Mouse (Mus musculus) heart, embryonic 16.5 days (tissue): ENCODE data around the gene Tyw5. TPM values are rescaled to one million over a fixed set of nuclear protein-coding genes. Genes with fewer than 3 reads are reported as not detected.

Experiments
- ATAC-seq: fragments of 200-750 bp; cut with Nextera tagmentation; replicated peaks from 2 replicates; pipeline ENCODE4 v1.8.0; 2017; ENCODE audit warnings: moderate number of reproducible peaks; ENCODE audit not compliant: insufficient read depth, low FRiP score; ENCODE audit errors: extremely low read depth
- H3K27ac ChIP-seq: fragments of 300-500 bp; sonication (generic); 2 replicates; pipeline ENCODE4 v1.5.1; 2014; ENCODE audit warnings: mild to moderate bottlenecking, low read length, control low read depth, moderate library complexity
- H3K27me3 ChIP-seq: fragments of 300-500 bp; sonication (generic); 2 replicates; pipeline ENCODE4 v1.6.1; 2014; ENCODE audit warnings: low read length, mixed read lengths; ENCODE audit not compliant: control insufficient read depth, insufficient read depth
- H3K36me3 ChIP-seq: fragments of 300-500 bp; sonication (generic); 2 replicates; pipeline ENCODE4 v1.6.1; 2014; ENCODE audit not compliant: control insufficient read depth, insufficient read depth
- H3K4me1 ChIP-seq: fragments of 300-500 bp; sonication (generic); 2 replicates; pipeline ENCODE4 v1.6.1; 2014; ENCODE audit warnings: low read length, mixed read lengths; ENCODE audit not compliant: control insufficient read depth, insufficient read depth
- H3K4me2 ChIP-seq: fragments of 300-500 bp; sonication (generic); 2 replicates; pipeline ENCODE4 v1.6.1; 2014; ENCODE audit warnings: low read depth, mild to moderate bottlenecking, control low read depth, low read length
- H3K4me3 ChIP-seq: fragments of 300-500 bp; sonication (generic); 2 replicates; pipeline ENCODE4 v1.5.1; 2014; ENCODE audit warnings: mild to moderate bottlenecking, control low read depth, low read length
- H3K9ac ChIP-seq: fragments of 300-500 bp; sonication (generic); 2 replicates; pipeline ENCODE4 v1.6.1; 2014; ENCODE audit warnings: low read length, control low read depth
- H3K9me3 ChIP-seq: fragments of 300-500 bp; sonication (generic); replicated peaks from 2 replicates; pipeline ENCODE4 v1.6.1; 2016; ENCODE audit warnings: low read length; ENCODE audit not compliant: control insufficient read depth
- WGBS: fragments of 180-500 bp; shearing (Covaris S2); extraction: QIAGEN DNeasy Blood & Tissue Kit; methylation state at CpG from one replicate; pipeline ENCODE4 v1.1.7; 2014; 5-methylcytosine and 5-hydroxymethylcytosine counted together
- polyA plus RNA-seq: library from polyadenylated mRNA; unstranded; fragments of >200 nt; fragmentation: Nextera tagmentation; extraction: Ambion mirVana; gene quantifications from 2 replicates; pipeline ENCODE4 v1.2.1, GENCODE M21; 2015

The Tyw5 gene
- polyA plus RNA-seq, 1 experiment from 2014 or later = 18.3 TPM

GRCm38 (mm10) chr1:57429786-57430483, 23.0 kb upstream of the Tyw5 start:
- Histone ChIP-seq H3K9me3 (no peaks in the 10 kb centered on the region), H3K4me2 (peak overlapping the region; percentile 49), H3K27ac (no peak overlapping the region; the same call in 1 of the 2 replicates), H3K36me3 (no peaks in the 10 kb centered on the region), H3K27me3 (no peaks in the 10 kb centered on the region), H3K4me1 (no peaks in the 10 kb centered on the region), H3K9ac (no peak overlapping the region), H3K4me3 (peak overlapping the region; percentile 16; the same call in 1 of the 2 replicates)
- WGBS = 38% methylated on average over 12 of the region's 12 CpGs
- ATAC-seq = 0 out of 2 replicates have a peak, but pooled peaks have one; percentile 28

DNA sequence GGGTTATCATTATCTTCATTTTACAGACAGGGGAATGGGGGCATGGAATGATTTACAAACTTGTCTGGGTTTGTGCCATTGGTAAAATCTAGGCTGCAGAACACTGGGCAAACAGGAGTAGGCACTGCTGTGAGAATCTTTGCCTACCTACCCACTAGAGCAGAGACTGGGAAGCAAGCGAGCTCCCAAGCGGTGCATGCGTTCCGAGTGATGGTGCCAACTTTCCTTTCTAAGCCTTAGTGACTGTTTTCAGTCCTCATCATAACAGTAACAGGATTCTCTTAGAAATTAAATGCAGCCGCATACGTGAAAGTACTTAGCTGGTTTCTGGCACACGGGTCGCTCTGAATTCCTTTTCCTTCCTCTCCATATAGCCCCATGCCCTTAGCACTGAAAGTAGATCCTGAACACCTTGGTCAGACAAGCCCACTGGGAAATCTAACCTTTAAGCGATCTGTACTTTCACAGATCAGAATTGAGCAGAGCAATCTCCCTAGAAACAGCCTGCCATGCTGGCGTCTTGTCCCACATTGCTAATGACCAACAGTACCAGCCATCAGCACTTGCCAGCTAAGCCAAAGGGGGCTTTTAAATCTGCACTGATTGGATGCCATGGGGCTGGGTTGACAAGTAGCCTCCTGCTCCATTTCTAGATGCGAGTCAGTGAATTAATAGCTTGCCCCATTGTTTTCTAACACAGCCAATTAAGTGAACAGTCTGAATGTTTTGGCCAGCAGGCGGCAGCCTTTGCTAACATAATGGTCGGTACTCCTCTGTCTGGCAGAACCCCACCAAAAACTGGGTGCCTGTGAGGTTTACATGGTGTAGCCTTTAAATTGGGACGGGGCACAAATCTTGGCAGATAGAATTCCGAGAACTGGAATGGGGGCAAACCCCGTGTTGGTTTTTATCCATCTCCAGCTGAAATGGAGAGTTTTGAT, 21.7 kb upstream of the Tyw5 start:
- no peak overlapping the region; the same call in 1 of the 2 replicates for H3K4me3 ChIP-seq
- no peak for ATAC-seq
- H3K9me3 ChIP-seq = no peaks in the 10 kb centered on the region
- H3K27ac ChIP-seq = no peak overlapping the region
- no peaks in the 10 kb centered on the region for H3K27me3 ChIP-seq
- 52% methylated on average over 16 of the region's 16 CpGs for WGBS
- no peaks in the 10 kb centered on the region for H3K4me1 ChIP-seq
- peak overlapping the region; percentile 38 for H3K9ac ChIP-seq
- H3K36me3 ChIP-seq = no peaks in the 10 kb centered on the region
- peak overlapping the region; percentile 31 for H3K4me2 ChIP-seq

DNA sequence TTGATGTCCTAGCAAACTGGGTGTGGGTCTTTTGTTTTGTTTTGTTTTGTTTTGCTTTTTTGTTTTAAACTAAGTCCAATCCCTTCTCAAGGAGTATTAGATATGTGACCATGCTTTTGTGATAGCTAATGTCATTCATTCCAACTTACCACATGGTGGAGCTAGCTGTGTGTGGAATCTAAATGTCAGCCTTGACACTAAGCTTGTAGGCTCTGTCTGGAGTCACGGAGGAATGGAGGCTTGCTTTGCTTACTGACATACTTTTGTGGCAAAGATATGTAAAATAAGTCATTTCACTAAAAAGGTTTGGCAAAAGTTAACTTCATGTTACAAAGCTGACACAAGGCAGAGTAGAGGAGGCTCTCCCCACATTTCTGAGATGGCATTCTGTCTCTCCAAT, 16.8 kb upstream of the Tyw5 start:
- ATAC-seq = no peak
- no peak overlapping the region for H3K9ac ChIP-seq
- no peaks in the 10 kb centered on the region for H3K27me3 ChIP-seq
- H3K4me1 ChIP-seq = no peaks in the 10 kb centered on the region
- H3K4me2 ChIP-seq = no peak overlapping the region
- WGBS = 5% methylated on average over 1 of the region's 1 CpGs
- H3K4me3 ChIP-seq = no peak overlapping the region
- no peaks in the 10 kb centered on the region for H3K36me3 ChIP-seq
- H3K27ac ChIP-seq = no peak overlapping the region
- H3K9me3 ChIP-seq = no peaks in the 10 kb centered on the region

GRCm38 (mm10) chr1:57413397-57413796, 6.5 kb upstream of the Tyw5 start:
- H3K36me3 ChIP-seq = peaks cover 43% of the 10 kb centered on the region
- peaks cover 6% of the 10 kb centered on the region for H3K4me1 ChIP-seq
- no peak overlapping the region for H3K4me2 ChIP-seq
- ATAC-seq = no peak
- H3K9me3 ChIP-seq = peaks cover 3% of the 10 kb centered on the region; the same call in 1 of the 2 replicates
- H3K9ac ChIP-seq = no peak overlapping the region
- H3K4me3 ChIP-seq = no peak overlapping the region
- 90% methylated on average over 2 of the region's 2 CpGs for WGBS
- H3K27me3 ChIP-seq = no peaks in the 10 kb centered on the region
- H3K27ac ChIP-seq = no peak overlapping the region

DNA sequence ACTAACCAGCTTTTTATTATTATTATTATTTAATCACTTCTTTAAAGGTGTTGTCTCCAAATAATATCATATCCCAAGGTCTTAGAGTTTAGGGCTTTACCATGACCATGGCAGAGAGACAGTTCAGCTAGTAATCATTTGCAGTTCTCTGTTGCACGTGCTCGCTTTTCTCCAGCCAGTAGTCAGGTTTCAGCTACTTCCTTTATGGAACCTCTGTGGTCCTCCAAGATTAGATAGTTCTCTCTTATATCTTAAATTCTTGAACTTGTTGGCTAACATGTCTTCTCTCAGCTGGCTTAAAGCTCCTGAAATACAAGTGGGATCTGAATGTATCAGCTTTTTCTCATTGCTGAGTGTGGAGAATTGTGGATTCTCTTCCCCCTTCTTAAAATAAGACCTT, 2.1 kb upstream of the Tyw5 start:
- ATAC-seq = no peak

DNA sequence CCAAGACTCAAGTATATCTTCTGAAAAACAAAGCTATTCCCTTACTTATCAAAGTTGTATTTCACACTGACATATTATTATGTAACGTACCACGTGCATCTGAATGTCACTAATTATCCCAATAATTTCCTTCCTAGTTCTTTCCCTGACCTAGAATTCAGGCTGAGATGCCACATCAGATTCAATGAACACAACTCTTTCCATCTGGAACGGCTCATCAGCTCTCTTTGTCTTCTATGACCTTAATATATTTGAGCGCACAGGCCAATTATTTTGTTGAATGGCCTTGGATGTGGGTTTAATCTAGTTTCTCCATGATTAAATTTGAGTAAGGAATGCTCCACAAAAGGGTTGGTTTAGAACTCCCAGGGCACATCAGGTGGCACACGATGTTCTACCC, 4.8 kb downstream of the Tyw5 start:
- Histone ChIP-seq H3K27me3 (no peaks in the 10 kb centered on the region), H3K9me3 (no peaks in the 10 kb centered on the region), H3K27ac (no peak overlapping the region), H3K36me3 (peaks cover 10% of the 10 kb centered on the region; the same call in 1 of the 2 replicates), H3K4me3 (no peak overlapping the region), H3K4me2 (no peak overlapping the region), H3K4me1 (peaks cover 4% of the 10 kb centered on the region; the same call in 1 of the 2 replicates), H3K9ac (no peak overlapping the region)
- no peak for ATAC-seq
- WGBS = 91% methylated on average over 5 of the region's 5 CpGs

More for the DNA sequence above, 2.1 kb upstream of the Tyw5 start:
- H3K9me3 ChIP-seq = no peaks in the 10 kb centered on the region
- H3K27ac ChIP-seq = no peak overlapping the region
- H3K4me3 ChIP-seq = no peak overlapping the region
- peaks cover 21% of the 10 kb centered on the region for H3K4me1 ChIP-seq
- 0 out of 2 replicates have a peak overlapping the region, but pooled peaks have one; percentile 4 for H3K4me2 ChIP-seq
- no peak overlapping the region for H3K9ac ChIP-seq
- peaks cover 20% of the 10 kb centered on the region for H3K36me3 ChIP-seq
- WGBS = 71% methylated on average over 2 of the region's 2 CpGs
- H3K27me3 ChIP-seq = no peaks in the 10 kb centered on the region

DNA sequence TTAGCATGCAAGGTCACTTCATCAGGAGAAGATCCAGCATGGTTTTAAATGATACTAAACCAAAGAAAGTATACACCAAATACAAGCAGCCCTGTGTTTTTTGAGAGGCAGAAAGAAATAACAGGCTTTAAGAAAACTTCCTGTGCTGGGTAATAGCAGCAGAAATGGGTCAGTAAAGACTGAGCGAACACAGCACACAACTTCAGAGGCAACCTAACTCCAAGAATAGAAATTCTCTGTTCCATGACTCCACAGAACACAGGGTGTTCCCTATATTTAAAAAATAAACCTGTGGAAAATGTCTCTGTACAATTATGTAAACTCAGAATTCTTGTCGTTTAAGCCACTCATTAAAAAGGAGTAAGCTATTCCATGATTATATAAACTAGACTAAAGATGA, 6.0 kb downstream of the Tyw5 start:
- H3K27me3 ChIP-seq = no peaks in the 10 kb centered on the region
- no peak overlapping the region for H3K27ac ChIP-seq
- 93% methylated on average over 2 of the region's 2 CpGs for WGBS
- no peak overlapping the region for H3K4me2 ChIP-seq
- H3K9ac ChIP-seq = no peak overlapping the region
- peaks cover 14% of the 10 kb centered on the region for H3K36me3 ChIP-seq
- H3K4me3 ChIP-seq = no peak overlapping the region
- no peaks in the 10 kb centered on the region for H3K9me3 ChIP-seq
- ATAC-seq = no peak
- peaks cover 4% of the 10 kb centered on the region; the same call in 1 of the 2 replicates for H3K4me1 ChIP-seq

DNA sequence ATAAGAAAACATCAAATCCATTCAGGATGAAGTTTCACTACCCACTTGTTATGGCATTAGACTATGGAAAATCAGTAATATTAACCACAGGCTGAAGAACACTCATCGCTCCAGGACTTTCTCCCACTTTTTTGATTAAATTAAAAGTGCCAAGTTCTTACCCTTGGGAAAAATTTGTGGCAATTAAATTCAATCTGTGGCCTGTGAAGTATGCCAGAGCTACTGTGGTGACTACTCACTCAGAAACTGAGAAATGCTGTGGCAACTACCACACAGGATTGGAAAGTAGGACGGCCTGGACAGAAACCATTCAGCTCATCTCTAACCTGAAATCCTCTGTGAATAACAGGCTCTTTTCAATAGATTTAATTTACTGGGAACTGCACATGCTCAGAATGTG, 6.6 kb downstream of the Tyw5 start:
- no peak overlapping the region for H3K27ac ChIP-seq
- H3K4me2 ChIP-seq = no peak overlapping the region
- H3K9ac ChIP-seq = no peak overlapping the region
- 0 out of 2 replicates have a peak, but pooled peaks cover under 1% of the 10 kb centered on the region for H3K4me1 ChIP-seq
- H3K4me3 ChIP-seq = no peak overlapping the region
- no peak for ATAC-seq
- 92% methylated on average over 2 of the region's 2 CpGs for WGBS
- H3K27me3 ChIP-seq = no peaks in the 10 kb centered on the region
- no peaks in the 10 kb centered on the region for H3K9me3 ChIP-seq
- peaks cover 17% of the 10 kb centered on the region for H3K36me3 ChIP-seq

GRCm38 (mm10) chr1:57394051-57394450, 12.8 kb downstream of the Tyw5 start:
- H3K4me3 ChIP-seq = no peak overlapping the region
- no peak overlapping the region for H3K4me2 ChIP-seq
- ATAC-seq = no peak
- peaks cover 21% of the 10 kb centered on the region for H3K36me3 ChIP-seq
- H3K27me3 ChIP-seq = no peaks in the 10 kb centered on the region
- no peak overlapping the region for H3K9ac ChIP-seq
- no peaks in the 10 kb centered on the region for H3K9me3 ChIP-seq
- WGBS = 59% methylated on average over 3 of the region's 3 CpGs
- H3K4me1 ChIP-seq = no peaks in the 10 kb centered on the region
- no peak overlapping the region for H3K27ac ChIP-seq
